Mouse (Mus musculus) thymus, adult 2 months (tissue): ENCODE data around the gene Acsl5. TPM values are rescaled to one million over a fixed set of nuclear protein-coding genes. Genes with fewer than 3 reads are reported as not detected.

Experiments used
- DNase-seq: peaks from one replicate; pipeline ENCODE4 v3.0.0; 2021
- H3K27ac ChIP-seq: fragments of 200-500 bp; 2 replicates; pipeline ENCODE4 v1.5.1; 2012; ENCODE audit warnings: low read length, control low read depth; ENCODE audit not compliant: control insufficient read depth, insufficient read depth
- H3K27me3 ChIP-seq: fragments of 200-500 bp; 2 replicates; pipeline ENCODE4 v1.6.1; 2012; ENCODE audit warnings: mild to moderate bottlenecking, low read length, moderate library complexity, mixed read lengths; ENCODE audit not compliant: control insufficient read depth, insufficient read depth
- H3K36me3 ChIP-seq: fragments of 200-500 bp; 2 replicates; pipeline ENCODE4 v1.6.1; 2012; ENCODE audit warnings: mild to moderate bottlenecking, low read length, moderate library complexity; ENCODE audit not compliant: control insufficient read depth, insufficient read depth
- H3K4me1 ChIP-seq: fragments of 200-500 bp; replicated peaks from 2 replicates; pipeline ENCODE4 v1.6.1; 2012; ENCODE audit warnings: low read length; ENCODE audit not compliant: control insufficient read depth, insufficient read depth
- H3K4me3 ChIP-seq: fragments of 200-500 bp; 2 replicates; pipeline ENCODE4 v1.5.1; 2012; ENCODE audit warnings: mild to moderate bottlenecking, low read length, control low read depth, moderate library complexity; ENCODE audit not compliant: control insufficient read depth, insufficient read depth
- CTCF ChIP-seq: fragments of 200-500 bp; IDR thresholded peaks from 2 replicates; pipeline ENCODE4 v1.5.1; 2012; ENCODE audit warnings: mild to moderate bottlenecking, control low read depth, low read length, moderate library complexity, borderline replicate concordance; ENCODE audit not compliant: control insufficient read depth, poor library complexity, insufficient read depth; ENCODE audit errors: extremely low read depth
- POLR2A ChIP-seq: fragments of 200-500 bp; IDR thresholded peaks from 2 replicates; pipeline ENCODE4 v1.6.1; 2012; ENCODE audit warnings: mild to moderate bottlenecking, low read length, control low read depth, moderate library complexity; ENCODE audit not compliant: control insufficient read depth, poor library complexity, insufficient read depth; ENCODE audit errors: extremely low read depth
- WGBS: fragments of 180-500 bp; shearing (Covaris S2); methylation state at CpG from one replicate; pipeline ENCODE4 v1.1.7; 2018; 5-methylcytosine and 5-hydroxymethylcytosine counted together
- polyA plus RNA-seq: library from polyadenylated mRNA; depleted of rRNA; stranded (reverse); fragments of >200 nt; gene quantifications from 2 replicates; pipeline ENCODE4 v1.2.3, GENCODE M21; 2012

Acsl5 gene
- polyA plus RNA-seq, 1 experiment = 20.9 TPM

GRCm38 (mm10) chr19:55211698-55212097 lies 40.0 kb upstream of the Acsl5 start:
- Histone ChIP-seq H3K36me3 (no peaks in the 10 kb centered on the region), H3K4me1 (no peaks in the 10 kb centered on the region), H3K4me3 (no peak overlapping the region), H3K27me3 (no peaks in the 10 kb centered on the region), H3K27ac (no peak overlapping the region)
- 94% methylated on average over 1 of the region's 1 CpGs for WGBS
- DNase-seq = no peak
- TF ChIP-seq POLR2A (no peak), CTCF (no peak)

- Histone ChIP-seq H3K27me3 (no peaks in the 10 kb centered on the region), H3K27ac (no peak overlapping the region), H3K36me3 (no peaks in the 10 kb centered on the region), H3K4me3 (no peak overlapping the region), H3K4me1 (0 out of 2 replicates have a peak, but pooled peaks cover 4% of the 10 kb centered on the region)
- WGBS = 87% methylated on average over 12 of the region's 12 CpGs
- no peak for DNase-seq
- TF ChIP-seq POLR2A (no peak), CTCF (no peak)
Observed at GRCm38 (mm10) chr19:55213617-55214340, 38.0 kb upstream of the Acsl5 start.

GRCm38 (mm10) chr19:55216876-55217275 lies 34.9 kb upstream of the Acsl5 start:
- 91% methylated on average over 4 of the region's 4 CpGs for WGBS
- TF ChIP-seq CTCF (no peak), POLR2A (no peak)
- no peak overlapping the region for H3K4me3 ChIP-seq
- H3K4me1 ChIP-seq = peaks cover 4% of the 10 kb centered on the region; the same call in 1 of the 2 replicates
- DNase-seq = no peak
- no peak overlapping the region for H3K27ac ChIP-seq
- no peaks in the 10 kb centered on the region for H3K27me3 ChIP-seq
- H3K36me3 ChIP-seq = no peaks in the 10 kb centered on the region

- Histone ChIP-seq H3K27ac (no peak overlapping the region), H3K4me3 (no peak overlapping the region), H3K27me3 (no peaks in the 10 kb centered on the region), H3K36me3 (no peaks in the 10 kb centered on the region), H3K4me1 (peaks cover 4% of the 10 kb centered on the region; the same call in 1 of the 2 replicates)
- TF ChIP-seq CTCF (no peak), POLR2A (no peak)
- no peak for DNase-seq
- 92% methylated on average over 9 of the region's 9 CpGs for WGBS
Observed at GRCm38 (mm10) chr19:55217365-55217764, 34.4 kb upstream of the Acsl5 start.

GRCm38 (mm10) chr19:55218192-55218739 lies 33.5 kb upstream of the Acsl5 start:
- DNase-seq = peak; percentile 81
- Histone ChIP-seq H3K4me1 (peaks cover 4% of the 10 kb centered on the region; the same call in 1 of the 2 replicates), H3K27ac (no peak overlapping the region), H3K27me3 (no peaks in the 10 kb centered on the region), H3K4me3 (peak overlapping the region; percentile 25), H3K36me3 (no peaks in the 10 kb centered on the region)
- 6% methylated on average over 20 of the region's 20 CpGs for WGBS
- TF ChIP-seq POLR2A (no peak), CTCF (peak; percentile 97)

- WGBS = 49% methylated on average over 12 of the region's 12 CpGs
- TF ChIP-seq POLR2A (no peak), CTCF (no peak)
- Histone ChIP-seq H3K4me1 (peaks cover 4% of the 10 kb centered on the region; the same call in 1 of the 2 replicates), H3K27me3 (no peaks in the 10 kb centered on the region), H3K4me3 (no peak overlapping the region), H3K36me3 (no peaks in the 10 kb centered on the region), H3K27ac (no peak overlapping the region)
- no peak for DNase-seq
Observed at GRCm38 (mm10) chr19:55218741-55219221, 33.0 kb upstream of the Acsl5 start.
